Mouse (Mus musculus) retina, embryonic 14.5 days (tissue): ENCODE measurements at regions not wholly inside any gene's neighbourhood (a gene's known extent, or its start where the extent isn't known, plus 50 kb on each side); places are given as distances from the start of the nearest gene placed in this dataset.
A peak's percentile ranks its signal among the peaks of the same experiment; 100 is the strongest.
"Not testable (repeated sequence)": the region's sequence is repeated elsewhere in the genome, so short reads cannot be mapped to it uniquely, and the experiment has no call there.

ENCODE experiments used
- DNase-seq: peaks from one replicate; pipeline ENCODE4 v3.0.0-alpha.2; 2015; ENCODE audit warnings: low spot score

DNA sequence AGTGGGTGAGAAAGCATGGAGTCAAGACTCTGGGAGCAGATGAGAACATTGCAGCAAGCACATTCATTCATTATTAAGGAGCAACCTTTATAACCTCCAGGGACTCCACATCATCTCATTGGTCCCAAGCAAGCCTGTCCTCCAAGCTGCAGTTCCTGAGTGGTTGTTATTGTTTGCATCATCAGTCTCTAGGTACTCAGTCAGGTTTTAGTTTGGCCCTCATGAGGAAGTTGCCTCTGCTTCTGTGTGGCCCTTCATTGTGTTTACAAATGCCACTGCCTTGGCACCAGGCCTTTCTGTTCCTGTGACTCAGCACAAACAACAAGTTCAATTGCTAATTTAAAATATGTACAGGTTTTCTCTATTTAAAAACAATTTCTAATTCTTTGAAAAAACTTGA, 323.8 kb upstream of the Pabpc4l start:
- peak; percentile 7 for DNase-seq

- no peak for DNase-seq
Observed at GRCm38 (mm10) chr3:46764939-46765338, 316.9 kb upstream of the Pabpc4l start.

- DNase-seq, result no peak
Observed at GRCm38 (mm10) chr3:46758500-46758899, 310.5 kb upstream of the Pabpc4l start.

DNA sequence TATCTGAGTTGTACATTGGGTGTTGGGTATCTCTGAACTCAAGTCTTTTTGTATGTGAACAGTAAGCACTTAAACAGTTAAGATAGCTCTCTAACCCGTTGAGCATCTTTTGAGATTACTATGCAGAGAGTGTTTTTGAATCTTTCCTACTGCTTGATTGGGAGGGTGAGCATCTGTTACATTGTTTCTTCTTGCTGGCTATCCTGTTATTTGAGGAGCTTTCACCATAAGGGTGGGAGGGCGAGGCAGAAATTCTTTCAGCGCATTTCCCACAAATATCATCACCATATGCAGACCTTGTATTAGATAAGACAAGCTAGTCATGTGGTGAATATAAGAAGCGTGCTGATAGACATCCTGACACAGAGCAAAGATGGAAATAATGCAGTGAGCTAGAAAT, 279.7 kb upstream of the Pabpc4l start:
- DNase-seq, result no peak

- DNase-seq, result no peak
Observed at GRCm38 (mm10) chr3:46701649-46702048, 253.6 kb upstream of the Pabpc4l start.

GRCm38 (mm10) chr3:46687680-46688420, 239.8 kb upstream of the Pabpc4l start:
- not testable (repeated sequence) for DNase-seq
